Mouse (Mus musculus): ENCODE results near the gene Gm20765. TPM values are rescaled to one million over a fixed set of nuclear protein-coding genes. Genes with fewer than 3 reads are reported as not detected.
"Not testable (repeated sequence)": the region's sequence is repeated elsewhere in the genome, so short reads cannot be mapped to it uniquely, and the experiment has no call there.

Gm20765 gene
- polyA plus RNA-seq (2016; fragmentation: Nextera tagmentation; extraction: Ambion mirVana), result not detected in 2 replicates

GRCm38 (mm10) chr10:104185233-104185632 lies at the start of gene Gm20765:
Gene Gm20765 (plus strand): TSS chr10:104185533.
- not testable (repeated sequence) for H3K36me3 ChIP-seq; ATAC-seq (ENCODE audit: insufficient number of reproducible peaks, low FRiP score); H3K9me3 ChIP-seq (replicated peaks); H3K4me1 ChIP-seq (replicated peaks); H3K4me3 ChIP-seq; H3K4me2 ChIP-seq; H3K9ac ChIP-seq; H3K27ac ChIP-seq (ENCODE audit: poor library complexity, severe bottlenecking); H3K27me3 ChIP-seq (replicated peaks)
- no CpG with 5 or more reads among the region's 3 CpGs for WGBS

- H3K27me3 ChIP-seq (replicated peaks); H3K9me3 ChIP-seq (replicated peaks); H3K4me1 ChIP-seq (replicated peaks); H3K4me2 ChIP-seq; ATAC-seq (ENCODE audit: insufficient number of reproducible peaks, low FRiP score); H3K27ac ChIP-seq (ENCODE audit: poor library complexity, severe bottlenecking); H3K4me3 ChIP-seq; H3K9ac ChIP-seq; H3K36me3 ChIP-seq: not testable (repeated sequence)
- WGBS, result no CpG with 5 or more reads among the region's 3 CpGs
These were observed 42.6 kb upstream of the Gm20765 start, which contains the start of gene Gm21293 for GRCm38 (mm10) chr10:104142687-104143086. Gene Gm21293 (plus strand): TSS chr10:104142987.

- not testable (repeated sequence) for H3K27ac ChIP-seq (ENCODE audit: poor library complexity, severe bottlenecking); H3K36me3 ChIP-seq; H3K9ac ChIP-seq; H3K4me2 ChIP-seq; H3K9me3 ChIP-seq (replicated peaks); H3K27me3 ChIP-seq (replicated peaks); ATAC-seq (ENCODE audit: insufficient number of reproducible peaks, low FRiP score); H3K4me1 ChIP-seq (replicated peaks); H3K4me3 ChIP-seq
- no CpG with 5 or more reads among the region's 3 CpGs for WGBS
These were observed 34.1 kb upstream of the Gm20765 start, which contains the start of gene Gm6763 for GRCm38 (mm10) chr10:104151197-104151596. Gene Gm6763 (plus strand): TSS chr10:104151497.

- not testable (repeated sequence) for H3K27ac ChIP-seq (ENCODE audit: poor library complexity, severe bottlenecking); H3K9ac ChIP-seq; ATAC-seq (ENCODE audit: insufficient number of reproducible peaks, low FRiP score); H3K4me3 ChIP-seq; H3K4me1 ChIP-seq (replicated peaks); H3K4me2 ChIP-seq; H3K36me3 ChIP-seq; H3K9me3 ChIP-seq (replicated peaks); H3K27me3 ChIP-seq (replicated peaks)
- no CpG with 5 or more reads among the region's 3 CpGs for WGBS
These were observed 25.6 kb upstream of the Gm20765 start, which contains the start of gene Gm8764 for GRCm38 (mm10) chr10:104159706-104160105. Gene Gm8764 (plus strand): TSS chr10:104160006.

GRCm38 (mm10) chr10:104168215-104168614 lies 17.1 kb upstream of the Gm20765 start, which contains the start of gene Gm21304:
Gene Gm21304 (plus strand): TSS chr10:104168515.
- no CpG with 5 or more reads among the region's 3 CpGs for WGBS
- H3K4me2 ChIP-seq; H3K9me3 ChIP-seq (replicated peaks); ATAC-seq (ENCODE audit: insufficient number of reproducible peaks, low FRiP score); H3K36me3 ChIP-seq; H3K9ac ChIP-seq; H3K27me3 ChIP-seq (replicated peaks); H3K27ac ChIP-seq (ENCODE audit: poor library complexity, severe bottlenecking); H3K4me1 ChIP-seq (replicated peaks); H3K4me3 ChIP-seq: not testable (repeated sequence)

GRCm38 (mm10) chr10:104176724-104177123 lies 8.6 kb upstream of the Gm20765 start, which contains the start of gene Gm21312:
Gene Gm21312 (plus strand): TSS chr10:104177024.
- H3K27me3 ChIP-seq (replicated peaks); H3K9me3 ChIP-seq (replicated peaks); H3K4me3 ChIP-seq; H3K27ac ChIP-seq (ENCODE audit: poor library complexity, severe bottlenecking); H3K9ac ChIP-seq; H3K36me3 ChIP-seq; H3K4me2 ChIP-seq; ATAC-seq (ENCODE audit: insufficient number of reproducible peaks, low FRiP score); H3K4me1 ChIP-seq (replicated peaks): not testable (repeated sequence)
- no CpG with 5 or more reads among the region's 3 CpGs for WGBS

- H3K9ac ChIP-seq; ATAC-seq (ENCODE audit: insufficient number of reproducible peaks, low FRiP score); H3K27me3 ChIP-seq (replicated peaks); H3K4me2 ChIP-seq; H3K36me3 ChIP-seq; H3K4me3 ChIP-seq; H3K9me3 ChIP-seq (replicated peaks); H3K27ac ChIP-seq (ENCODE audit: poor library complexity, severe bottlenecking); H3K4me1 ChIP-seq (replicated peaks): not testable (repeated sequence)
- no CpG with 5 or more reads among the region's 3 CpGs for WGBS
These were observed 8.4 kb downstream of the Gm20765 start, which contains the start of gene Gm4340 for GRCm38 (mm10) chr10:104193742-104194141. Gene Gm4340 (plus strand): TSS chr10:104194042.

GRCm38 (mm10) chr10:104209655-104210054 lies 24.3 kb downstream of the Gm20765 start:
- Histone ChIP-seq H3K36me3 (no peaks in the 10 kb centered on the region), H3K27ac (ENCODE audit: poor library complexity, severe bottlenecking) (no peak overlapping the region), H3K9ac (no peak overlapping the region), H3K9me3 (replicated peaks) (no peaks in the 10 kb centered on the region), H3K4me3 (no peak overlapping the region), H3K4me1 (replicated peaks) (no peaks in the 10 kb centered on the region; the same call in 1 of the 2 replicates), H3K4me2 (no peak overlapping the region), H3K27me3 (replicated peaks) (no peaks in the 10 kb centered on the region)
- 71% methylated on average over 1 of the region's 1 CpGs for WGBS
- no peak for ATAC-seq (ENCODE audit: insufficient number of reproducible peaks, low FRiP score)

- Histone ChIP-seq H3K9ac (no peak overlapping the region), H3K9me3 (replicated peaks) (no peaks in the 10 kb centered on the region), H3K27me3 (replicated peaks) (no peaks in the 10 kb centered on the region), H3K36me3 (no peaks in the 10 kb centered on the region), H3K4me1 (replicated peaks) (no peaks in the 10 kb centered on the region; the same call in 1 of the 2 replicates), H3K4me2 (no peak overlapping the region), H3K27ac (ENCODE audit: poor library complexity, severe bottlenecking) (no peak overlapping the region), H3K4me3 (no peak overlapping the region)
- whole genome bisulfite sequencing, result 61% methylated on average over 3 of the region's 3 CpGs
- ATAC-seq (ENCODE audit: insufficient number of reproducible peaks, low FRiP score), result no peak
These were observed 25.1 kb downstream of the Gm20765 start for GRCm38 (mm10) chr10:104210268-104210990.

- H3K27ac ChIP-seq (ENCODE audit: poor library complexity, severe bottlenecking), result no peak overlapping the region
- WGBS, result 77% methylated on average over 5 of the region's 5 CpGs
- no peaks in the 10 kb centered on the region for H3K27me3 ChIP-seq (replicated peaks)
- no peaks in the 10 kb centered on the region for H3K36me3 ChIP-seq
- H3K4me3 ChIP-seq, result no peak overlapping the region
- no peak overlapping the region for H3K9ac ChIP-seq
- H3K4me1 ChIP-seq (replicated peaks), result no peaks in the 10 kb centered on the region; the same call in 1 of the 2 replicates
- H3K9me3 ChIP-seq (replicated peaks), result no peaks in the 10 kb centered on the region
- no peak for ATAC-seq (ENCODE audit: insufficient number of reproducible peaks, low FRiP score)
- no peak overlapping the region for H3K4me2 ChIP-seq
These were observed 29.2 kb downstream of the Gm20765 start for GRCm38 (mm10) chr10:104214527-104214926.

GRCm38 (mm10) chr10:104220303-104221021 lies 35.1 kb downstream of the Gm20765 start:
- no peak overlapping the region for H3K27ac ChIP-seq (ENCODE audit: poor library complexity, severe bottlenecking)
- no peak overlapping the region for H3K4me3 ChIP-seq
- H3K36me3 ChIP-seq, result no peaks in the 10 kb centered on the region
- ATAC-seq (ENCODE audit: insufficient number of reproducible peaks, low FRiP score), result no peak
- no peak overlapping the region for H3K9ac ChIP-seq
- H3K4me1 ChIP-seq (replicated peaks), result no peaks in the 10 kb centered on the region
- WGBS, result 80% methylated on average over 6 of the region's 6 CpGs
- H3K9me3 ChIP-seq (replicated peaks), result no peaks in the 10 kb centered on the region
- H3K4me2 ChIP-seq, result no peak overlapping the region
- no peaks in the 10 kb centered on the region for H3K27me3 ChIP-seq (replicated peaks)

All from heart, embryonic 12.5 days (tissue).